Mouse (Mus musculus) ES-E14 (cell line): ENCODE results near the gene Fbxo33. TPM values are rescaled to one million over a fixed set of nuclear protein-coding genes. Genes with fewer than 3 reads are reported as not detected.

Experiments used
- DNase-seq: peaks from one replicate; pipeline ENCODE4 v3.0.0-alpha.2; 2013; ENCODE audit warnings: low read depth, low spot score
- H3K27ac ChIP-seq: 2 replicates; pipeline ENCODE4 v1.5.1; 2012; ENCODE audit warnings: low read depth, mild to moderate bottlenecking, low read length, moderate library complexity, mixed read lengths; ENCODE audit not compliant: poor library complexity, insufficient read depth, severe bottlenecking
- H3K36me3 ChIP-seq: 2 replicates; pipeline ENCODE4 v1.6.1; 2012; ENCODE audit warnings: mild to moderate bottlenecking, low read length, moderate library complexity, mixed read lengths; ENCODE audit not compliant: control insufficient read depth, poor library complexity, insufficient read depth, severe bottlenecking
- H3K4me1 ChIP-seq, 2 experiments: fragments of 150-350 bp in 1 of 2; sonication (generic) in 1 of 2; 2 replicates each; pipeline ENCODE4 v1.6.1; 2012; ENCODE audit warnings: low read length in 2 of 2, mild to moderate bottlenecking in 1 of 2, mixed read lengths in 1 of 2; ENCODE audit not compliant: control insufficient read depth in 2 of 2, insufficient read depth in 2 of 2, poor library complexity in 1 of 2
- H3K4me3 ChIP-seq, 2 experiments: fragments of 150-350 bp in 1 of 2; sonication (generic) in 1 of 2; 2 replicates each; pipeline ENCODE4 v1.5.1; 2012; ENCODE audit warnings: low read length in 2 of 2, low read depth in 1 of 2, mild to moderate bottlenecking in 1 of 2, mixed read lengths in 1 of 2; ENCODE audit not compliant: insufficient read depth in 1 of 2, poor library complexity in 1 of 2, severe bottlenecking in 1 of 2
- H3K9ac ChIP-seq: 2 replicates; pipeline ENCODE4 v1.6.1; 2012; ENCODE audit warnings: low read depth, mild to moderate bottlenecking, low read length, mixed read lengths; ENCODE audit not compliant: poor library complexity, insufficient read depth, severe bottlenecking
- H3K9me3 ChIP-seq: fragments of 150-350 bp; sonication (generic); 2 replicates; pipeline ENCODE4 v1.6.1; 2012; ENCODE audit warnings: low read depth, mild to moderate bottlenecking, low read length; ENCODE audit not compliant: control insufficient read depth, insufficient read depth
- CHD2 ChIP-seq: IDR thresholded peaks from 2 replicates; pipeline ENCODE4 v1.6.1; 2014; ENCODE audit warnings: mild to moderate bottlenecking, low read depth, low read length, inconsistent platforms
- HCFC1 ChIP-seq: IDR thresholded peaks from 2 replicates; pipeline ENCODE4 v1.6.1; 2012; ENCODE audit warnings: low read length, inconsistent platforms, borderline replicate concordance; ENCODE audit not compliant: insufficient read depth
- MAFK ChIP-seq: IDR thresholded peaks from 2 replicates; pipeline ENCODE4 v1.6.1; 2014; ENCODE audit warnings: mild to moderate bottlenecking, low read depth, low read length, inconsistent platforms; ENCODE audit not compliant: insufficient read depth
- ZC3H11A ChIP-seq: IDR thresholded peaks from 2 replicates; pipeline ENCODE4 v1.6.1; 2012; ENCODE audit warnings: low read depth, mild to moderate bottlenecking, inconsistent platforms, low read length, borderline replicate concordance
- ZNF384 ChIP-seq: IDR thresholded peaks from 2 replicates; pipeline ENCODE4 v1.6.1; 2012; ENCODE audit warnings: low read depth, low read length, inconsistent platforms
- in situ Hi-C, 2 experiments: fragments of 600-800 bp; cut with MboI; formaldehyde crosslinking; loops; one replicate each; pipeline ENCODE4 v1.15.1; 2025; ENCODE audit warnings: low sequenced_read_pairs in 2 of 2, inconsistent platforms in 1 of 2; ENCODE audit not compliant: unreplicated experiment in 2 of 2
- total RNA-seq: library from RNA; depleted of rRNA; stranded (reverse); fragments of 300-350 nt; gene quantifications from 2 replicates; pipeline ENCODE4 v1.2.3, GENCODE M21; 2012; rRNA removed

Gene Fbxo33
- total RNA-seq, 1 experiment: 41.5 TPM

- peaks cover 10% of the 10 kb centered on the region for H3K36me3 ChIP-seq
Observed at GRCm38 (mm10) chr12:59162797-59163196, 56.7 kb downstream of the Fbxo33 start.

GRCm38 (mm10) chr12:59161091-59161490 is 58.4 kb downstream of the Fbxo33 start:
- in situ Hi-C loops: no loop called here
- TF ChIP-seq ZC3H11A: no peak
- no peak for TF ChIP-seq MAFK
- TF ChIP-seq CHD2: no peak
- TF ChIP-seq HCFC1: no peak
- no peak for TF ChIP-seq ZNF384
- Histone ChIP-seq H3K4me1 (no peaks in the 10 kb centered on the region), H3K9me3 (no peaks in the 10 kb centered on the region), H3K27ac (no peak overlapping the region), H3K9ac (no peak overlapping the region), H3K4me3 (no peak overlapping the region), H3K36me3 (peaks cover 14% of the 10 kb centered on the region)
- DNase-seq: no peak

More at GRCm38 (mm10) chr12:59162797-59163196, 56.7 kb downstream of the Fbxo33 start:
- Histone ChIP-seq H3K9ac (no peak overlapping the region), H3K27ac (no peak overlapping the region), H3K9me3 (no peaks in the 10 kb centered on the region), H3K4me3 (no peak overlapping the region), H3K4me1 (no peaks in the 10 kb centered on the region)
- TF ChIP-seq ZNF384 (no peak), HCFC1 (no peak)
- DNase-seq: no peak
- in situ Hi-C loops: no loop called here

Other genes starting within 250 kb of the Fbxo33 start
- 30.5 and 37.7 TPM in 2 replicates for gene Sec23a, start 207.7 kb downstream of the Fbxo33 start, total RNA-seq
- gene Gemin2, start 206.3 kb downstream of the Fbxo33 start, total RNA-seq: 21.7 and 24.5 TPM in 2 replicates
- gene Trappc6b, start 158.3 kb downstream of the Fbxo33 start, total RNA-seq: 35.8 and 44.1 TPM in 2 replicates
- gene Pnn, start 152.8 kb downstream of the Fbxo33 start, total RNA-seq: 46.4 and 54.1 TPM in 2 replicates
- 45.8 and 50.0 TPM in 2 replicates for gene Mia2, start 123.9 kb downstream of the Fbxo33 start, total RNA-seq